Mouse (Mus musculus) kidney, postnatal 4 days (tissue): ENCODE results near the gene Hdgfl3.

Experiments used
- DNase-seq, 2 experiments: peaks; one replicate each; pipeline ENCODE4 v3.0.0; 2021; ENCODE audit warnings: mixed read lengths in 2 of 2

Gene Hdgfl3

DNA sequence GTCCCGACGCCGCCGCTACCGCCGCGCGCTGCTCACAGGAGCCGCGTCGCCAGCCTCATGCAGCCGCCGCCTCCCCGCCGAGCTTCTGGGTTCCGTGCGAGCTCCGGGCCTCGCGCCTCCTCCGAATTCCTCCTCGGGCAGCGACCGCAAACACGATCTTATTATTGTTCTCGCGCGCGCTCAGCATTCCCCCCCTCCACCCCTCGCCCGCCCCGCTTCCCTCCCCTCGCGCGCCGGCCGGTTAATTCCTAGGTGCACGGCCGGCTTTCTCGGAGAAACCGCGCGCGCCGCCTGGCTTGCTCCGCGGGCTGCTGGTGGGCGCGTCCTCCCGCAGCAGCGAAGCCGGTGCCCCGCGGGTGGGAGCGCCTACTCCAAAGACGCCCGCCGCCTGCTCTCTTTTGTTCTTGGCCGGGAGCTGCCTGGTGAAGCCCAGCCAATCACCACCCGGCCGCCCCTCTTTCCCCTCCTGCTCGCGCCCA, at the start of gene Hdgfl3:
Gene Hdgfl3, minus strand, starts transcription at position 207 of the 479 bp plus-strand sequence.
- peak; percentile 88 to 94 for DNase-seq

GRCm38 (mm10) chr7:81983651-81984050, 49.4 kb upstream of the Hdgfl3 start:
- DNase-seq, result no peak

GRCm38 (mm10) chr7:81978304-81978703, 44.0 kb upstream of the Hdgfl3 start:
- no peak for DNase-seq

DNA sequence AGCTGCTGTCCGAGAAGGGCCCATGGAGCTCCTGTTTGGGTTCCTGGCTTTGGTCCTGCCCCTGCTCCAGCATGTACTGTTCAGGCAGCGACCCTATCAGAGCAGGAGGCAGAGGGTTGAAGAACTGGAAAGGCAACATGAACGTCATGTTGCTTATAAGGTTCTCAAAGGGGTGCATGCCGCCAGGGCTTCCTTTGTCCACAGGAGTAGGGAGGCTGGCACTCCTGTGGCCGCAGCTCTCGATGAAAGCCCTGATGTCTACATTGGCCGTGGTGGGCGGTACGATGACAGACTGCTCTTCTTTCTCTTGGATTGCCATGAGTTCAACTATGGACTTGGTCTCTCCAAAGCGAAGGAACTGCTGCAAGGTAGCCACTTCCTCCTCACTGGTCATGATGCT, 40.3 kb upstream of the Hdgfl3 start:
- DNase-seq, result no peak

GRCm38 (mm10) chr7:81973939-81974338, 39.7 kb upstream of the Hdgfl3 start:
- DNase-seq, result no peak

DNA sequence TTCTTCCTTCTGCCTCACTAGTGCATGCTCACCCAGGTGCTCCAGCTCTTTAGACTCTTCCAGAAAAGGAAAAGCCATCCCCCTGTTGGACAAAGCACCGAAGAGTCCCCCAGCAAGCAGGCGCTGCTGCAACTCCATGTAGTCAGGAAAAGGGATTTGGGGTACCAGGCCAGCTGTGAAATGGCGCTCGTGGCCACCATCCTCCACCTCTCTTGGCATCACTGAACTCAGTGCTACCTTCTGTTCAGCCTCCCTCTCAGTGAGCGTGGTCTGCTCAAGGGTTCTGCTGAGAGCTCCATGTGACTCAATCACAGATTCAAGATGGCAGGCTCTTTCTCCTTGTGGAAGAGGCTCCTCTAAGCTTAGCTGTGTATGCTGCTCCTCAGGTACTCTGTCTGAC, 39.1 kb upstream of the Hdgfl3 start:
- DNase-seq, result no peak

GRCm38 (mm10) chr7:81968975-81969374, 34.7 kb upstream of the Hdgfl3 start:
- no peak for DNase-seq

GRCm38 (mm10) chr7:81968451-81968850, 34.2 kb upstream of the Hdgfl3 start:
- DNase-seq, result no peak

GRCm38 (mm10) chr7:81966195-81966594, 31.9 kb upstream of the Hdgfl3 start:
- no peak for DNase-seq

GRCm38 (mm10) chr7:81959704-81960103, 25.4 kb upstream of the Hdgfl3 start:
- DNase-seq, result peak; percentile 22 to 25

DNA sequence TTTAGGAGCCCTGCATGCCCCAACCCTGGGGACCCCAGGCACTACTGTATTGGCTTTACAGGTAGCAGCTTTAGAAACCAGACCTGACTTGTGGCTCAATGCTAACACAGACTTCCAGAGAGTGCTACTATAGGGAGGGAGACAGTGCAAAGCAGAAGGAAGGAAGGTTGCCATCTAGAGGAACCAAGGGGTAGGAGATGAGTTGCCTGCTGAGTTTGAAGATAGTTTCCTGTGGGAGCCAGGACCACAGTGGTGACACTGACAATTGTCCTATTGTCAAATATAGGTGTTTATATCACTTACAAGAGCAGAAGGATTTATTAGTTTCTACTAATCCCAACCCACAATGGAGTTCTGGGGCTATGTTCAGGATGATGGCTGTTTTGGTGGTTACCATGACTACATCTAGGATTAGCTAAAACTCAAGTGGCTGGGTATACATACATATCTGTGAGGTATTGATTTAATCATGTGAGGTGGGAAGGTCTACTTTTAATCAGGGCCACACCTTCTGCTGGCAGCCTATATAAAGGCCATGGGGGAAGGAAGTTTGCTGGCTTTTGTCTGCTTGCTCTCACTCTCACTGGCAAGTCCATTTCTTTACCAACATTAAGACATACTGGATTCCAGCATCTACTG, 20.1 kb upstream of the Hdgfl3 start:
- DNase-seq, result peak in 1 of 2 experiments; percentile 24

- DNase-seq, result no peak
Observed at GRCm38 (mm10) chr7:81950499-81950898, 16.2 kb upstream of the Hdgfl3 start.

DNA sequence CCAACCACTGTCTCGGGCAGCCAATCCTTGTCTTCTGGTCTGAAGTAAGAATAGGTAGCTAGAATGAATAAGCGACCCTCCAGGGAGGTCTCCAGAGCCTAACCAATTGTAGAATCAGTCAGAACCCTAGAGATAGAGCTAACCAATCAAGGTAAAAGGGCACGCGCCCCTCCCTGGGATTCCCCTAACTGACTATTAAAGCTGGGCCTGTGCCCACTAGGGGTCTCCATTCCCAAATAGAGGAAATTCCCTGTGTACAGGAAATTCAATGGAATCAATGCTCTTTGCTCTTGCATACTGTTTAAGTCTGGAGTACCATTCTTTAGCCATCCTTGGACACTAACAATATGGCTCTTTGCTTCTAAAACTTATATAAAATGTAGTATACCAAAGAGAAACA, 11.1 kb upstream of the Hdgfl3 start:
- peak; percentile 31 to 45 for DNase-seq

DNA sequence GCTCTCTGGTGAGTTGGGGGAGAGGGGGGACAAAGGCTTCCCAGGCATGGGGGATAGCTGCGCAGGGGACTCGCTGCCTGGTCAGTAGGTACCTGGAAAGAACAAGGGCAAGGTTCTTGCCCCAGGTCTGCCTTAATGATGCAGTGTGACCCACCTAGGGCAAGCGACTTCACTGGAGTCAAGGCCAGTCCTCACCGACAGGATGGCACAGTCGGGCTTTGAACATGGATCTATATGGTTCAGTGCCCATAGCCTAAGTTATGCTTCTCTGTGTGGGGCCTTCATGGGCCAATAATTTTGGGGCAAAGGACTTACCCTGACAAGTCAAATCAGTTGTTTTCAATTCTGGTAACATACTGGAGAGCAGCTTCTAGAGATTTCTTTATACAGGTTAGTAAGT, 533 bp upstream of the Hdgfl3 start:
- no peak for DNase-seq

DNA sequence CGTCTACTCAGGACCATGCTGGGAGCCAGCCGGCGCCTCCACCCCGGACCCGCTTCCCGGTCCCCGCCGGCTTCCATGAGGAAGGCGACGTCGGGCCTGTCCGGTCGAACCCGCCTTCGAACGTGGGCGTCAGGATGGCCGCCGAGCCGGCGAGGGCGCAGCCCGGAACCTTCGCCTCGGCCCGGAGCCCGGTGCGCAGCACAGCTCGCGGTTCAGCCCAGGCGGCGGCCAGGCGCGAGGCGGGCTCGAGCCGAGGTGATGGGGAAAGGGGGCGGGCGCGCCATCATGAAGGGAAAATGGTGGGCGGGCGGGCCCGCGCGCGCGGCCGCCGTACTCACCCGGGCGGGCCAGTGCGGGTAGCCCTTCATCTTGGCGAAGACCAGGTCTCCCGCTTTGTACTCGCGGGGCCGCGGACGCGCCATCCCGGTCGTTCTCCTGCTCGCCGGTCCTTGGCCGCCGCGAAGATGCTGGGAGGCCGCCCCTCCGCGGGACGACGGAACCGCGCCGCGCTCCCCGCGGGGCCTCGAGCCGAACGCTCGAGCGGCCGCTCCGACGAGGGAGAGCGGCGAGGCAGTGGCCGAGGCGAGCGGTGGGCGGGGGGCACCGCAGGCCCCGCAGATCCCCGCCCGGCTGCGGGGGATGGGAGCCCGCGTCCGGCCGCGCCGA, 539 bp downstream of the Hdgfl3 start:
- peak; percentile 81 to 87 for DNase-seq

- DNase-seq, result no peak
Observed at GRCm38 (mm10) chr7:81933061-81933600, 1.1 kb downstream of the Hdgfl3 start.

- DNase-seq, result peak in 1 of 2 experiments; percentile 7
Observed at GRCm38 (mm10) chr7:81932521-81933045, 1.7 kb downstream of the Hdgfl3 start.

DNA sequence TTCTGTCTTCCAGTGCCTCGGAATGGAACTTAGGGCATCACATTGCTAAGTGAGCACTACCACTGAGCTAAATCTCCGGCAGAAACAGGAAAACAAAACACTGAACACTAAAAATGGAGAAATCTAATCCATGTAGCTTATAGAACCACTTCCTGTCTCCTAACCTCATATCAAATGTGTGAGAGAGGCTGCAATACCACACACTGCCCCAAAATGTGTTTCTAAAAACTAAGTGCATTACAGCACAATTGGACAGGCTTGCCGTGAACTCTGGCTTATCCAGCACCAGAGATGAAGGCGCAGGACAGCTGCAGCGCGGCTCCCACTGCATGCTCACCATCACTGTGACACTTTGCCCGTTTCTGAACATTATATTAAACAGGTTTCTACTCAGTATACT, 5.3 kb downstream of the Hdgfl3 start:
- DNase-seq, result no peak

GRCm38 (mm10) chr7:81921379-81921952, 12.8 kb downstream of the Hdgfl3 start:
- DNase-seq, result no peak

- no peak for DNase-seq
Observed at GRCm38 (mm10) chr7:81920314-81920713, 14.0 kb downstream of the Hdgfl3 start.

- no peak for DNase-seq
Observed at GRCm38 (mm10) chr7:81918316-81918715, 16.0 kb downstream of the Hdgfl3 start.

- DNase-seq, result no peak
Observed at GRCm38 (mm10) chr7:81904926-81905325, 29.3 kb downstream of the Hdgfl3 start.

GRCm38 (mm10) chr7:81904094-81904493, 30.2 kb downstream of the Hdgfl3 start:
- DNase-seq, result peak; percentile 39 to 48

- DNase-seq, result no peak
Observed at GRCm38 (mm10) chr7:81899361-81899760, 34.9 kb downstream of the Hdgfl3 start.
